In the genomic region with DNA sequence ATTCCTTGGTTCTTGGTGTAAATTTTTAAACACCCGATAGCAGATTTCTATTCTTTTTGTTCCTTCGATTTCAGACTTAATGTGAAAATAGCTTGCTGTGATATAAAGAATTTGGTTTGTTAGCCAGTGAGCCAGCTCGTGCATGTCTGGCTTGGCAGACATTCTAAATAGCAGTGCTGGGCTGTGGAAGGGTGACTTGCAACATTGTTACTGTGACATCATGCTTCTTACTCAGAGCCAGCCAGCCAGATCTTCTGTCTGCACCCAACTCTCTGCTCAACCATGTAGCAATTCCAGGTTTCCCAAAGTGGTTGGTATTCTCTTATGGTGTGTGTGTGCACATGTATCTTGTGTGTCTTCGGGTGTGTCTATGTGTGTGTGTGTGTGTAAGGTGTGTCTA, we compare ENCODE assay signal across 8 mouse cellular contexts.
DNase-seq lines count a peak whose midpoint lies in the region; ATAC-seq and TF ChIP-seq lines count a peak whose summit lies in the region.

No protein-coding gene starts in this region.

- no peak overlapping the region for H3K27ac ChIP-seq in embryonic facial prominence, embryonic 14.5 days (replicated peaks; ENCODE audit: low read depth, low read length)
- H3K27ac ChIP-seq in embryonic facial prominence, embryonic 10.5 days (replicated peaks): no peak overlapping the region
- H3K27ac ChIP-seq in liver, embryonic 16.5 days (ENCODE audit: low read length): no peak overlapping the region
- H3K27ac ChIP-seq in forebrain, postnatal 0 days (ENCODE audit: low read depth, low read length): no peak overlapping the region
- H3K27ac ChIP-seq in gastrocnemius, adult 2 months: no peak overlapping the region

- no peak overlapping the region for H3K4me3 ChIP-seq in embryonic facial prominence, embryonic 14.5 days (ENCODE audit: low read depth, low read length)
- H3K4me3 ChIP-seq in embryonic facial prominence, embryonic 10.5 days: no peak overlapping the region
- H3K4me3 ChIP-seq in liver, embryonic 16.5 days (ENCODE audit: low read depth, low read length): no peak overlapping the region
- H3K4me3 ChIP-seq in forebrain, postnatal 0 days (ENCODE audit: low read depth, low read length): no peak overlapping the region
- no peak overlapping the region for H3K4me3 ChIP-seq in gastrocnemius, adult 2 months

- intact Hi-C loops in gastrocnemius, adult 2 months (cut with DNase I): no loop called here

- no peaks in the 10 kb centered on the region for H3K27me3 ChIP-seq in embryonic facial prominence, embryonic 14.5 days (replicated peaks; ENCODE audit: control insufficient read depth, insufficient read depth, low read length)
- H3K27me3 ChIP-seq in embryonic facial prominence, embryonic 10.5 days (replicated peaks; ENCODE audit: low read depth, poor library complexity, severe bottlenecking): no peaks in the 10 kb centered on the region
- no peaks in the 10 kb centered on the region for H3K27me3 ChIP-seq in liver, embryonic 16.5 days (ENCODE audit: control insufficient read depth, insufficient read depth, low read depth, low read length)
- no peaks in the 10 kb centered on the region for H3K27me3 ChIP-seq in forebrain, postnatal 0 days (ENCODE audit: insufficient read depth, low read length)

- H3K36me3 ChIP-seq in embryonic facial prominence, embryonic 14.5 days (ENCODE audit: control insufficient read depth, insufficient read depth, low read length): no peaks in the 10 kb centered on the region
- H3K36me3 ChIP-seq in embryonic facial prominence, embryonic 10.5 days (replicated peaks): no peaks in the 10 kb centered on the region
- H3K36me3 ChIP-seq in liver, embryonic 16.5 days (ENCODE audit: control insufficient read depth, insufficient read depth): no peaks in the 10 kb centered on the region
- H3K36me3 ChIP-seq in forebrain, postnatal 0 days (ENCODE audit: insufficient read depth): no peaks in the 10 kb centered on the region

- no peak overlapping the region for H3K4me2 ChIP-seq in embryonic facial prominence, embryonic 14.5 days (ENCODE audit: low read depth, low read length)
- no peak overlapping the region for H3K4me2 ChIP-seq in liver, embryonic 16.5 days (ENCODE audit: low read depth, low read length)
- H3K4me2 ChIP-seq in forebrain, postnatal 0 days (ENCODE audit: low read depth): no peak overlapping the region

- 60% methylated on average over 4 of the region's 4 CpGs for WGBS in embryonic facial prominence, embryonic 14.5 days
- 90% methylated on average over 4 of the region's 4 CpGs for WGBS in embryonic facial prominence, embryonic 10.5 days
- WGBS in liver, embryonic 16.5 days (ENCODE audit: insufficient replicate concordance): 61% methylated on average over 4 of the region's 4 CpGs
- 48% methylated on average over 4 of the region's 4 CpGs for WGBS in forebrain, postnatal 0 days

- ATAC-seq in embryonic facial prominence, embryonic 14.5 days (ENCODE audit: low read depth): no peak
- ATAC-seq in liver, embryonic 16.5 days (ENCODE audit: low read depth): 0 out of 2 replicates have a peak, but pooled peaks have one; percentile 9
- ATAC-seq in forebrain, postnatal 0 days: peak; percentile 63; the same call in 1 of the 2 replicates

- H3K4me1 ChIP-seq in embryonic facial prominence, embryonic 14.5 days (ENCODE audit: control insufficient read depth, insufficient read depth, low read length): peaks cover 3% of the 10 kb centered on the region
- H3K4me1 ChIP-seq in embryonic facial prominence, embryonic 10.5 days: peaks cover 16% of the 10 kb centered on the region
- H3K4me1 ChIP-seq in liver, embryonic 16.5 days (ENCODE audit: control insufficient read depth, low read depth, low read length): no peaks in the 10 kb centered on the region
- H3K4me1 ChIP-seq in forebrain, postnatal 0 days (ENCODE audit: insufficient read depth): peaks cover 6% of the 10 kb centered on the region; the same call in 1 of the 2 replicates

- no peaks in the 10 kb centered on the region for H3K9me3 ChIP-seq in embryonic facial prominence, embryonic 14.5 days (ENCODE audit: control insufficient read depth, low read length)
- no peaks in the 10 kb centered on the region for H3K9me3 ChIP-seq in embryonic facial prominence, embryonic 10.5 days
- H3K9me3 ChIP-seq in liver, embryonic 16.5 days (replicated peaks; ENCODE audit: control insufficient read depth, low read length): no peaks in the 10 kb centered on the region
- H3K9me3 ChIP-seq in forebrain, postnatal 0 days (ENCODE audit: low read length): no peaks in the 10 kb centered on the region

- no peak overlapping the region for H3K9ac ChIP-seq in embryonic facial prominence, embryonic 14.5 days (ENCODE audit: low read depth, low read length)
- no peak overlapping the region for H3K9ac ChIP-seq in liver, embryonic 16.5 days (ENCODE audit: low read depth, low read length)
- no peak overlapping the region for H3K9ac ChIP-seq in forebrain, postnatal 0 days

- DNase-seq in embryonic facial prominence, embryonic 14.5 days (ENCODE audit: low spot score): peak; percentile 59
- DNase-seq in embryonic facial prominence, embryonic 10.5 days (ENCODE audit: low spot score): no peak
- DNase-seq in liver: no peak
- peak; percentile 50 for DNase-seq in forebrain, postnatal 0 days
- DNase-seq in lung, postnatal 36 days: peak; percentile 38
- no peak for DNase-seq in gastrocnemius, adult 2 months
- no peak for DNase-seq in right cerebral cortex, postnatal 14 days

- TF ChIP-seq CTCF in forebrain, postnatal 0 days (IDR thresholded peaks at IDR 0.05; ENCODE audit: low read depth): no peak
- TF ChIP-seq CTCF in gastrocnemius, adult 2 months (IDR thresholded peaks at IDR 0.05): no peak

Comparison
In these comparisons a context has a peak if more than half of its experiments do, and no peak if none do; other contexts are left out.
1. DNase-seq: peak in embryonic facial prominence, embryonic 14.5 days (single experiment), forebrain, postnatal 0 days (single experiment) and lung, postnatal 36 days (single experiment); none in embryonic facial prominence, embryonic 10.5 days (single experiment), liver (single experiment), gastrocnemius, adult 2 months (single experiment) and right cerebral cortex, postnatal 14 days (single experiment).